Mouse (Mus musculus) neural tube, embryonic 11.5 days (tissue): Measurements from ENCODE around the gene Gria4. TPM values are rescaled to one million over a fixed set of nuclear protein-coding genes. Genes with fewer than 3 reads are reported as not detected.

Experiments used
- ATAC-seq: fragments of 200-750 bp; cut with Nextera tagmentation; 2 replicates; pipeline ENCODE4 v1.8.0; 2017; ENCODE audit warnings: moderate number of reproducible peaks, mild to moderate bottlenecking, moderate TSS enrichment, moderate library complexity; ENCODE audit not compliant: insufficient read depth, low FRiP score, low TSS enrichment
- DNase-seq: peaks from one replicate; pipeline ENCODE4 v3.0.0-alpha.2; 2015; ENCODE audit warnings: low spot score
- H3K27ac ChIP-seq: fragments of 300-500 bp; sonication (generic); 2 replicates; pipeline ENCODE4 v1.5.1; 2014; ENCODE audit warnings: low read depth, mild to moderate bottlenecking, low read length
- H3K27me3 ChIP-seq: fragments of 300-500 bp; sonication (generic); 2 replicates; pipeline ENCODE4 v1.6.1; 2014; ENCODE audit warnings: mild to moderate bottlenecking, low read length, mixed read lengths; ENCODE audit not compliant: control insufficient read depth, insufficient read depth
- H3K36me3 ChIP-seq: fragments of 300-500 bp; sonication (generic); 2 replicates; pipeline ENCODE4 v1.6.1; 2014; ENCODE audit warnings: mild to moderate bottlenecking, low read length, moderate library complexity, mixed read lengths; ENCODE audit not compliant: control insufficient read depth, insufficient read depth
- H3K4me1 ChIP-seq: fragments of 300-500 bp; sonication (generic); 2 replicates; pipeline ENCODE4 v1.6.1; 2014; ENCODE audit warnings: low read length, mixed read lengths; ENCODE audit not compliant: control insufficient read depth, insufficient read depth
- H3K4me2 ChIP-seq: fragments of 300-500 bp; sonication (generic); 2 replicates; pipeline ENCODE4 v1.6.1; 2014; ENCODE audit warnings: low read depth, mild to moderate bottlenecking, moderate library complexity
- H3K4me3 ChIP-seq: fragments of 300-500 bp; sonication (generic); 2 replicates; pipeline ENCODE4 v1.5.1; 2014; ENCODE audit warnings: low read depth, low read length
- H3K9ac ChIP-seq: fragments of 300-500 bp; sonication (generic); 2 replicates; pipeline ENCODE4 v1.6.1; 2014; ENCODE audit warnings: mild to moderate bottlenecking, low read length
- H3K9me3 ChIP-seq: fragments of 300-500 bp; sonication (generic); 2 replicates; pipeline ENCODE4 v1.6.1; 2016; ENCODE audit warnings: low read length; ENCODE audit not compliant: control insufficient read depth
- WGBS: fragments of 180-500 bp; shearing (Covaris S2); extraction: QIAGEN DNeasy Blood & Tissue Kit; methylation state at CpG from one replicate; pipeline ENCODE4 v1.1.7; 2014; 5-methylcytosine and 5-hydroxymethylcytosine counted together
- polyA plus RNA-seq: library from polyadenylated mRNA; unstranded; fragments of >200 nt; fragmentation: Nextera tagmentation; extraction: Ambion mirVana; gene quantifications from 2 replicates; pipeline ENCODE4 v1.2.1, GENCODE M21; 2014

Gria4 gene
- polyA plus RNA-seq, 1 experiment from 2014 or later: 5.6 TPM

DNA sequence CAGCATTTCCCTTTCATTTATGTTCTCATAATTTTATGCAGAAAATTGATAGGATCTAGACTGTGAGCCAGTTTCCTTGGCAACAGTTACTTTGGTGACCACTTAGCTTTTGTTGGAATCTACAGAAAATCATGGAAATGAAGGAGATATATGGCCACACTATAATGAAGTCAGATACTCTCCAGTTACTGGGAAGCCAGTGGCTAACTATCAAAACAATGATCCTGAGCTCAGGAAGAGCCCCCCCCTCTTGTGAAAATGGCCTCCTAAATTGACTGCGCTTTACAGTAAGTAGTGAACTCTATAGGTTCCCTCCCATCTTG is 281.5 kb downstream of the Gria4 start:
- Histone ChIP-seq H3K27ac (no peak overlapping the region), H3K9ac (no peak overlapping the region), H3K4me2 (no peak overlapping the region), H3K27me3 (no peaks in the 10 kb centered on the region), H3K9me3 (no peaks in the 10 kb centered on the region), H3K36me3 (no peaks in the 10 kb centered on the region), H3K4me3 (no peak overlapping the region), H3K4me1 (no peaks in the 10 kb centered on the region)
- ATAC-seq (peak; percentile 31; the same call in 1 of the 2 replicates), DNase-seq (no peak)
- 88% methylated on average over 1 of the region's 1 CpGs for WGBS

GRCm38 (mm10) chr9:4513796-4514562 is 282.1 kb downstream of the Gria4 start:
- Histone ChIP-seq H3K4me3 (no peak overlapping the region), H3K4me1 (no peaks in the 10 kb centered on the region), H3K9me3 (no peaks in the 10 kb centered on the region), H3K4me2 (no peak overlapping the region), H3K9ac (no peak overlapping the region), H3K27ac (no peak overlapping the region), H3K27me3 (no peaks in the 10 kb centered on the region), H3K36me3 (no peaks in the 10 kb centered on the region)
- DNase-seq (no peak), ATAC-seq (peak; percentile 75; the same call in 1 of the 2 replicates)

- DNase-seq: no peak
- ATAC-seq: no peak
- Histone ChIP-seq H3K4me1 (no peaks in the 10 kb centered on the region), H3K36me3 (no peaks in the 10 kb centered on the region), H3K9ac (no peak overlapping the region), H3K9me3 (no peaks in the 10 kb centered on the region), H3K27ac (no peak overlapping the region), H3K4me2 (no peak overlapping the region), H3K4me3 (no peak overlapping the region), H3K27me3 (no peaks in the 10 kb centered on the region)
- WGBS: 93% methylated on average over 3 of the region's 3 CpGs
Observed at GRCm38 (mm10) chr9:4506086-4506485, 289.9 kb downstream of the Gria4 start.

- Histone ChIP-seq H3K4me2 (no peak overlapping the region), H3K9ac (no peak overlapping the region), H3K27me3 (no peaks in the 10 kb centered on the region), H3K4me1 (no peaks in the 10 kb centered on the region), H3K27ac (no peak overlapping the region), H3K4me3 (no peak overlapping the region), H3K9me3 (no peaks in the 10 kb centered on the region), H3K36me3 (no peaks in the 10 kb centered on the region)
- ATAC-seq: no peak
- DNase-seq: peak; percentile 38
- WGBS: 8% methylated on average over 1 of the region's 1 CpGs
Observed at GRCm38 (mm10) chr9:4505087-4505486, 290.9 kb downstream of the Gria4 start.

DNA sequence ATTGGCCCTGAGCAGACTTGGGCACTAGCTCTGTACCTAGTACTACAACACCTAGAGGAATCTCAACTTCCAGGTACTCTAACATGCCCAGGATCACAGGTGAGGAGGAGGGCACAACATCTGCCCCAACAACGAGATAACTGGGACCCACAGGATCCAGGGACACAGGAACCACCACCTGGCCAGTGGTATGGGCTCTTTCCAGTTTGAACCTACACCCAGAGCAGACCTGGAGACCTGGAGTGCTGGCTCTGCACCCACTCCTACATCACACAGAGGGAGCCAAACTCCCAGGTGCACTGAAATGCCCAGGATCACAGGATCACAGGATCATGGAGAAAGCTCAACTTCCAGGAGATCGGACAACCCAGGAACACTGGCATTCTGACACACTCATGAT is 309.6 kb downstream of the Gria4 start:
- no peak overlapping the region for H3K4me3 ChIP-seq
- no peak overlapping the region for H3K9ac ChIP-seq
- no peak overlapping the region for H3K4me2 ChIP-seq
- DNase-seq (no peak), ATAC-seq (no peak)
- H3K4me1 ChIP-seq: no peaks in the 10 kb centered on the region
- no peaks in the 10 kb centered on the region for H3K9me3 ChIP-seq
- H3K27ac ChIP-seq: no peak overlapping the region
- 79% methylated on average over 2 of the region's 2 CpGs for WGBS
- no peaks in the 10 kb centered on the region for H3K36me3 ChIP-seq
- no peaks in the 10 kb centered on the region for H3K27me3 ChIP-seq

GRCm38 (mm10) chr9:4484502-4484901 is 311.5 kb downstream of the Gria4 start:
- H3K9ac ChIP-seq: no peak overlapping the region
- H3K36me3 ChIP-seq: no peaks in the 10 kb centered on the region
- no peaks in the 10 kb centered on the region for H3K27me3 ChIP-seq
- DNase-seq: no peak
- ATAC-seq: no peak
- no peak overlapping the region for H3K4me3 ChIP-seq
- no peak overlapping the region for H3K27ac ChIP-seq
- H3K4me2 ChIP-seq: no peak overlapping the region
- H3K4me1 ChIP-seq: no peaks in the 10 kb centered on the region
- WGBS: 65% methylated on average over 2 of the region's 2 CpGs
- no peaks in the 10 kb centered on the region for H3K9me3 ChIP-seq

DNA sequence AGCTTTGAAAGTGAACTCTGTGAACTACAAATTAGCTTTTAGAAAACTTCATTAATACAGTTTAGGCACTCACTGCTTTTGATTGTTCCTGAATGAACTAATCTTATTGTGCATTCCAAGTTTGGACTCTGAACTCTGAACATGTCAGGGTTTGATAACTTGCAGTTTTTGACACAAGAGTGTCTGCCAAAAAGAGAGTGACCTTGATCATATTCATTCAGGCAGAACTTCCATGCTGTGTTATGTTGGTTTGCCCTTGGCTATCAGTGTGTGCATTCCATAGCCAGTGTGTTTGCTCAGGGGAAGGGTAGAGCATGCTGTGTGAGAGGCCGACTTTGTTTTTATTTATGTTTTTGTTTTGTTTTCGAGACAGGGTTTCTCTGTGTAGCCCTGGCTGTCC is 325.2 kb downstream of the Gria4 start:
- H3K27ac ChIP-seq: no peak overlapping the region
- ATAC-seq: no peak
- H3K4me1 ChIP-seq: no peaks in the 10 kb centered on the region
- DNase-seq: no peak
- no peaks in the 10 kb centered on the region for H3K27me3 ChIP-seq
- H3K9me3 ChIP-seq: no peaks in the 10 kb centered on the region
- 73% methylated on average over 2 of the region's 2 CpGs for WGBS
- H3K4me2 ChIP-seq: no peak overlapping the region
- H3K36me3 ChIP-seq: no peaks in the 10 kb centered on the region
- H3K9ac ChIP-seq: no peak overlapping the region
- H3K4me3 ChIP-seq: no peak overlapping the region

- ATAC-seq (no peak), DNase-seq (peak; percentile 13)
- Histone ChIP-seq H3K4me1 (no peaks in the 10 kb centered on the region), H3K4me3 (no peak overlapping the region), H3K9me3 (no peaks in the 10 kb centered on the region), H3K27me3 (no peaks in the 10 kb centered on the region), H3K9ac (no peak overlapping the region), H3K4me2 (no peak overlapping the region), H3K36me3 (no peaks in the 10 kb centered on the region), H3K27ac (no peak overlapping the region)
- 44% methylated on average over 1 of the region's 1 CpGs for WGBS
Observed at GRCm38 (mm10) chr9:4459456-4460070, 336.5 kb downstream of the Gria4 start.

- ATAC-seq: no peak
- Histone ChIP-seq H3K4me3 (no peak overlapping the region), H3K9me3 (no peaks in the 10 kb centered on the region), H3K27me3 (no peaks in the 10 kb centered on the region), H3K36me3 (no peaks in the 10 kb centered on the region), H3K9ac (no peak overlapping the region), H3K27ac (no peak overlapping the region), H3K4me2 (no peak overlapping the region), H3K4me1 (no peaks in the 10 kb centered on the region)
- WGBS: 83% methylated on average over 1 of the region's 1 CpGs
- DNase-seq: no peak
Observed at GRCm38 (mm10) chr9:4458193-4458592, 337.8 kb downstream of the Gria4 start.
